Mouse (Mus musculus): ENCODE results near the gene Gm20403. TPM values are rescaled to one million over a fixed set of nuclear protein-coding genes. Genes with fewer than 3 reads are reported as not detected.

The Gm20403 gene
- polyA plus RNA-seq, 1 experiment = not detected

GRCm38 (mm10) chr12:54999016-54999690 lies 12.8 kb upstream of the Gm20403 start:
- TF ChIP-seq CTCF (conservative IDR thresholded peaks at IDR 0.05; ENCODE audit: insufficient read depth, insufficient read length, low read depth, low read length) (no peak), POLR2A (IDR thresholded peaks at IDR 0.05; ENCODE audit: low read depth, low read length) (no peak)
- WGBS = 81% methylated on average over 14 of the region's 14 CpGs
- no peaks in the 10 kb centered on the region for H3K4me1 ChIP-seq (ENCODE audit: control insufficient read depth, insufficient read depth, low read length)
- DNase-seq = peak; percentile 34
- H3K27me3 ChIP-seq (replicated peaks; ENCODE audit: control insufficient read depth, insufficient read depth, low read length) = no peaks in the 10 kb centered on the region
- H3K27ac ChIP-seq (ENCODE audit: insufficient read depth, low read depth, low read length) = no peak overlapping the region
- no peaks in the 10 kb centered on the region for H3K36me3 ChIP-seq (ENCODE audit: control insufficient read depth, insufficient read depth, low read length)
- H3K4me3 ChIP-seq (ENCODE audit: insufficient read depth, low read depth, low read length) = no peak overlapping the region

DNA sequence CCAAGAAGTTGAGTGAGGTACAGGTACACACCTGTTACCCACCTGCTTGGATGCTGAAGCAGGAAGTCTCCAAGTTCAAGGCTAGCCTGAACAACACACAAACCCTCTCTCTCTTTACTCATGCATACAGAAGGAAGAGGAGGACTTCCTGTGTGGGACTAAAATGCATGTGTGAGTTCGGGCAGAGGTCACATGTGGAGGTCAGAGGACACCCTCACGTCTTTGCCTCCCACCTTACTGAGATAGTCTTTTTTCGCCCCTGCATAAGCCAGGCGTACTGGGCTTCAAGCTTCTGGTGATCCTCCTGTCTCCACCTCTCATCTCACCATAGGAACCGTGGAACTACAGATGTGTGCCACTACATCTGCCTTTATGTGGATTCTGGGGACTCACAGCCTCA lies 12.1 kb upstream of the Gm20403 start:
- no peak overlapping the region for H3K27ac ChIP-seq (ENCODE audit: insufficient read depth, low read depth, low read length)
- no peak overlapping the region for H3K4me3 ChIP-seq (ENCODE audit: insufficient read depth, low read depth, low read length)
- 64% methylated on average over 5 of the region's 5 CpGs for WGBS
- TF ChIP-seq CTCF (conservative IDR thresholded peaks at IDR 0.05; ENCODE audit: insufficient read depth, insufficient read length, low read depth, low read length) (no peak), POLR2A (IDR thresholded peaks at IDR 0.05; ENCODE audit: low read depth, low read length) (no peak)
- H3K36me3 ChIP-seq (ENCODE audit: control insufficient read depth, insufficient read depth, low read length) = no peaks in the 10 kb centered on the region
- DNase-seq = no peak
- no peaks in the 10 kb centered on the region for H3K4me1 ChIP-seq (ENCODE audit: control insufficient read depth, insufficient read depth, low read length)
- no peaks in the 10 kb centered on the region for H3K27me3 ChIP-seq (replicated peaks; ENCODE audit: control insufficient read depth, insufficient read depth, low read length)

GRCm38 (mm10) chr12:54996979-54997474 lies 10.7 kb upstream of the Gm20403 start:
- no peaks in the 10 kb centered on the region for H3K27me3 ChIP-seq (replicated peaks; ENCODE audit: control insufficient read depth, insufficient read depth, low read length)
- no peak overlapping the region for H3K4me3 ChIP-seq (ENCODE audit: insufficient read depth, low read depth, low read length)
- H3K36me3 ChIP-seq (ENCODE audit: control insufficient read depth, insufficient read depth, low read length) = no peaks in the 10 kb centered on the region
- no peak for DNase-seq
- H3K4me1 ChIP-seq (ENCODE audit: control insufficient read depth, insufficient read depth, low read length) = no peaks in the 10 kb centered on the region
- TF ChIP-seq CTCF (conservative IDR thresholded peaks at IDR 0.05; ENCODE audit: insufficient read depth, insufficient read length, low read depth, low read length) = no peak
- no peak for TF ChIP-seq POLR2A (IDR thresholded peaks at IDR 0.05; ENCODE audit: low read depth, low read length)
- no peak overlapping the region for H3K27ac ChIP-seq (ENCODE audit: insufficient read depth, low read depth, low read length)
- WGBS = 92% methylated on average over 6 of the region's 6 CpGs

DNA sequence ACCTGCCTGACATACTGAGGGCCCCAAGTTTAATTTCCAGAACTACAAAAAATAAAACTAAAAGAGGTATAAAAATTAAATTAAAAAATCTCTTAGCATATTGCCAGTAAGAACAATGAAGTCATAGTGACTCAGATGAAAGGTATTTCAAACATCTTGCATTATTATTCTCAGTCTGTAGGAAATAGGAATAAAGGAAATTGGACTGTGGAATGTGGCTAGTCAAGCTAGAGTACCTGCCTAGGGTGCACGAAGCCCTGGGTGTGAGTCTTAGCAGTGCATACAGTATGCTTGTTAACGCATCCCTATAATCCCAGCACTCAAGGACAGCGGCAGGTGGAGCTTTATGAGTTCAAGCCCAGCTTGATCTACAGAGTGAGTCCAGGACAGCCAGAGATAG lies 9.6 kb upstream of the Gm20403 start:
- Histone ChIP-seq H3K27ac (ENCODE audit: insufficient read depth, low read depth, low read length) (no peak overlapping the region), H3K36me3 (ENCODE audit: control insufficient read depth, insufficient read depth, low read length) (no peaks in the 10 kb centered on the region), H3K4me1 (ENCODE audit: control insufficient read depth, insufficient read depth, low read length) (no peaks in the 10 kb centered on the region), H3K4me3 (ENCODE audit: insufficient read depth, low read depth, low read length) (no peak overlapping the region), H3K27me3 (replicated peaks; ENCODE audit: control insufficient read depth, insufficient read depth, low read length) (no peaks in the 10 kb centered on the region)
- no peak for TF ChIP-seq POLR2A (IDR thresholded peaks at IDR 0.05; ENCODE audit: low read depth, low read length)
- no peak for TF ChIP-seq CTCF (conservative IDR thresholded peaks at IDR 0.05; ENCODE audit: insufficient read depth, insufficient read length, low read depth, low read length)
- WGBS = 60% methylated on average over 3 of the region's 3 CpGs
- DNase-seq = no peak

GRCm38 (mm10) chr12:54994418-54994817 lies 8.1 kb upstream of the Gm20403 start:
- no peaks in the 10 kb centered on the region for H3K36me3 ChIP-seq (ENCODE audit: control insufficient read depth, insufficient read depth, low read length)
- H3K27ac ChIP-seq (ENCODE audit: insufficient read depth, low read depth, low read length) = no peak overlapping the region
- 90% methylated on average over 4 of the region's 4 CpGs for WGBS

GRCm38 (mm10) chr12:54994068-54994386 lies 7.7 kb upstream of the Gm20403 start:
- TF ChIP-seq CTCF (conservative IDR thresholded peaks at IDR 0.05; ENCODE audit: insufficient read depth, insufficient read length, low read depth, low read length) (no peak), POLR2A (IDR thresholded peaks at IDR 0.05; ENCODE audit: low read depth, low read length) (no peak)
- Histone ChIP-seq H3K27ac (ENCODE audit: insufficient read depth, low read depth, low read length) (no peak overlapping the region), H3K27me3 (replicated peaks; ENCODE audit: control insufficient read depth, insufficient read depth, low read length) (no peaks in the 10 kb centered on the region), H3K36me3 (ENCODE audit: control insufficient read depth, insufficient read depth, low read length) (no peaks in the 10 kb centered on the region), H3K4me3 (ENCODE audit: insufficient read depth, low read depth, low read length) (no peak overlapping the region), H3K4me1 (ENCODE audit: control insufficient read depth, insufficient read depth, low read length) (no peaks in the 10 kb centered on the region)
- 85% methylated on average over 6 of the region's 6 CpGs for WGBS
- no peak for DNase-seq

More at GRCm38 (mm10) chr12:54994418-54994817, 8.1 kb upstream of the Gm20403 start:
- no peak for DNase-seq
- no peaks in the 10 kb centered on the region for H3K27me3 ChIP-seq (replicated peaks; ENCODE audit: control insufficient read depth, insufficient read depth, low read length)
- TF ChIP-seq CTCF (conservative IDR thresholded peaks at IDR 0.05; ENCODE audit: insufficient read depth, insufficient read length, low read depth, low read length) = no peak
- no peak for TF ChIP-seq POLR2A (IDR thresholded peaks at IDR 0.05; ENCODE audit: low read depth, low read length)
- no peaks in the 10 kb centered on the region for H3K4me1 ChIP-seq (ENCODE audit: control insufficient read depth, insufficient read depth, low read length)
- no peak overlapping the region for H3K4me3 ChIP-seq (ENCODE audit: insufficient read depth, low read depth, low read length)

DNA sequence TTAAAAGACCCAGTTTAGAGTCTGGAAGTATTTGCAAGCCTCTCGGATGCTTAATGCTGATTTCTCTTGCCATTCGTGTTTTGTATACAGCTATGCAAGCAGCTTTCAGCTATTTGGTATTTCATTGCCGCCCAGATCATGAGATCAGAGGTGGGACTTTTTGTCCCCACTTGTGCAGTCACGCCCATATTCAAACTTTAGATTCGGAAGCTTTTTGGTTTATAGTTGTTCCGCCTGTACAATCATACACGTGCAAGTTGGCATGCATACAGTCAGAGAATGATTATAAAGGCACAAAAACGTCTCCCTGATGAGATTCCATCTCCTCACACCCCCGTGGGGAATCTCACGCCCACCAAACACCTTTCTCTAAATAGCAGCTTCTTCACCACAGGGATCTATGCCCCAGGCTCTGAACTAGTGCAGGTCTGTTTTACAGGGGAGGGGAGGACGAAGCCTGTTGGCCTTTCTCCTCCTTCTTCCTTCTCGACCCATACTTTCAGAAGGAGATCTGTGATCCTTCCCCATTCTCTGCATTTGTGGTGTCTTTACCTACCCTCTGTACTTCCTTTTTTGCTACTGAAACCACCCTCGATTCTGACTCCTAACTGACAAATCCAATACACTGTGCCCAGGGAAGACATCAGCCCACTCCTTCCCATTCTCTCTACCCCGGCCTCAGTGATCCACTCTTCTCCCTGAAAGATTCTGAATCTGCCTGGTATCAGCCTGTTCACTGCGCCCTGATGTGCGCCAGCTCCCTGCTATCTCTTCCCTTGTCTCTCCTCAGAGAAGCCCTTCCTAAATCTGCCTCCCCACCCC lies 7.1 kb upstream of the Gm20403 start:
- WGBS = 59% methylated on average over 16 of the region's 16 CpGs
- no peaks in the 10 kb centered on the region for H3K36me3 ChIP-seq (ENCODE audit: control insufficient read depth, insufficient read depth, low read length)
- H3K4me1 ChIP-seq (ENCODE audit: control insufficient read depth, insufficient read depth, low read length) = no peaks in the 10 kb centered on the region
- no peak for DNase-seq
- TF ChIP-seq POLR2A (IDR thresholded peaks at IDR 0.05; ENCODE audit: low read depth, low read length) (no peak), CTCF (conservative IDR thresholded peaks at IDR 0.05; ENCODE audit: insufficient read depth, insufficient read length, low read depth, low read length) (no peak)
- H3K4me3 ChIP-seq (ENCODE audit: insufficient read depth, low read depth, low read length) = no peak overlapping the region
- H3K27me3 ChIP-seq (replicated peaks; ENCODE audit: control insufficient read depth, insufficient read depth, low read length) = no peaks in the 10 kb centered on the region
- H3K27ac ChIP-seq (ENCODE audit: insufficient read depth, low read depth, low read length) = no peak overlapping the region

All from kidney, adult 2 months (tissue).